Mouse (Mus musculus) erythroblast, embryonic 14.5 days (primary cell): ENCODE results near the gene Mlec.

Source experiments
- GATA1 ChIP-seq: IDR thresholded peaks from 2 replicates; pipeline ENCODE4 v1.6.1; 2012; ENCODE audit warnings: low read length, inconsistent platforms, mixed read lengths
- TAL1 ChIP-seq: IDR thresholded peaks from 3 replicates; pipeline ENCODE4 v1.6.1; 2012; ENCODE audit warnings: low read length, inconsistent platforms, mixed read lengths

- TF ChIP-seq GATA1 (no peak), TAL1 (no peak)
These were observed 41.6 kb downstream of the Mlec start for GRCm38 (mm10) chr5:115116426-115116825.
